Comparison of ENCODE assay signal across 14 mouse cellular contexts in the genomic region with DNA sequence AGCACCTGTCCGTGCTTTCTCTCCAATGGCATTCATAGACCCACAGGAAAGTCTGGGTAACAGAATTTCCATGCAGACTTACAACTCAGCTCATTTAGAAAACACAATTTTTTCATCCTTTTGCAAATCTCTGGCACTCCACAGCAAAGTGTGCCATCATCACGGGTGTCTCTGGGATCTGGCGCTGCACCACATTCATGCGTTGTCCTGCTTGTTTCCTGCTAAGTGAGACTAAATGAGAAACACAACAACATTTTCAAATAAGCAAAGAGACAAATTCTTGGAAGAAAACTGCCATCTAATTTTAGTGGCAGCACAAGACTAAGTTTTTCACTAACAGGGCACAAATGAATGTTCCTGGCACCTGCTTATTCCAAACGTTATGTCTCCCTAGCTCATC.
A peak's percentile ranks its signal among the peaks of the same experiment; 100 is the strongest.
DNase-seq lines count a peak whose midpoint lies in the region.
"Had no signal": no experiment of that assay in that cellular context is flagged by ENCODE, and none has a peak within 500 bp of the region (broad histone marks: within the 10 kb centered on the region; RNA-seq: fewer than 3 reads in every experiment).

No protein-coding gene starts in this region.

- intact Hi-C loops in left cerebral cortex, postnatal 25 days (cut with DNase I): no loop called here
- intact Hi-C loops in gastrocnemius, postnatal 36 days (cut with DNase I): no loop called here

- DNase-seq in layer of hippocampus, adult 9-10 months (ENCODE audit: low spot score): peak; percentile 5
- DNase-seq in layer of hippocampus, postnatal 25 days (ENCODE audit: extremely low spot score in 1 of 2, low spot score in 1 of 2): no peak
- DNase-seq in left cerebral cortex, postnatal 25 days (ENCODE audit: low spot score in 2 of 2): peak; percentile 15 to 22
- no peak for DNase-seq in left cerebral cortex, adult 11 months (ENCODE audit: low spot score)
- DNase-seq in brain, adult 2 months (ENCODE audit: low read depth, low spot score): peak; percentile 31
- DNase-seq in gastrocnemius, postnatal 36 days: no peak
- DNase-seq: adrenal gland, adult 2 months; adrenal gland, postnatal 14 days; cerebellum, adult 11-12 months; cerebellum, adult 8-10 months; cerebellum, postnatal 10 days; cerebellum, postnatal 36 days; embryo, embryonic 11 days; gastrocnemius, postnatal 10 days had no signal

Comparison
In these comparisons a context has a peak if more than half of its experiments do, and no peak if none do; other contexts are left out.
1. DNase-seq: peak in layer of hippocampus, adult 9-10 months (single experiment), left cerebral cortex, postnatal 25 days (2 of 2) and brain, adult 2 months (single experiment); none in layer of hippocampus, postnatal 25 days (0 of 2), left cerebral cortex, adult 11 months (single experiment) and gastrocnemius, postnatal 36 days (0 of 2).